In genomic region chr9:97765251-97765767, GRCm38 (mm10) we compare ENCODE assay signal across 28 mouse cellular contexts.
"Had no signal": no experiment of that assay in that cellular context is flagged by ENCODE, and none has a peak within 500 bp of the region (broad histone marks: within the 10 kb centered on the region; RNA-seq: fewer than 3 reads in every experiment).

No protein-coding gene starts in this region.

- DNase-seq: gastrocnemius, adult 2 months; gastrocnemius, postnatal 10 days; gastrocnemius, postnatal 25 days; heart, adult 2 months; heart, postnatal 10 days; heart, postnatal 4 days; kidney, adult 11 months; kidney, adult 2 months; kidney, adult 9 months; kidney, postnatal 14 days; kidney, postnatal 36 days; layer of hippocampus, adult 9-11 months; layer of hippocampus, postnatal 36 days; left cerebral cortex, postnatal 4 days; liver; liver, embryonic 13.5 days; liver, postnatal 0 days; lung, adult 2 months had no signal

- H3K4me1 ChIP-seq: hindbrain, embryonic 10.5 days; hindbrain, embryonic 12.5 days; liver, embryonic 13.5 days; liver, embryonic 15.5 days had no signal

- ATAC-seq: hindbrain, embryonic 16.5 days; intestine, embryonic 16.5 days; liver, postnatal 0 days had no signal

- H3K27ac ChIP-seq: gastrocnemius, adult 2 months; heart, adult 2 months; hindbrain, embryonic 10.5 days; hindbrain, embryonic 12.5 days; hindbrain, embryonic 14.5 days; kidney, embryonic 15.5 days; kidney, postnatal 0 days; liver, embryonic 13.5 days; liver, embryonic 15.5 days had no signal

- H3K36me3 ChIP-seq: hindbrain, embryonic 10.5 days; hindbrain, embryonic 12.5 days; kidney, embryonic 15.5 days; liver, embryonic 13.5 days; liver, embryonic 15.5 days had no signal

- H3K4me3 ChIP-seq: gastrocnemius, adult 2 months; heart, adult 2 months; hindbrain, embryonic 10.5 days; hindbrain, embryonic 12.5 days; kidney, embryonic 15.5 days; liver, embryonic 13.5 days; liver, embryonic 15.5 days had no signal

- H3K4me2 ChIP-seq: heart, embryonic 11.5 days; hindbrain, embryonic 12.5 days; hindbrain, embryonic 14.5 days; kidney, embryonic 15.5 days; liver, embryonic 11.5 days; liver, embryonic 13.5 days; liver, embryonic 15.5 days had no signal

- H3K27me3 ChIP-seq: hindbrain, embryonic 12.5 days; kidney, embryonic 15.5 days; liver, embryonic 13.5 days; liver, embryonic 15.5 days had no signal

- H3K9me3 ChIP-seq: hindbrain, embryonic 10.5 days; hindbrain, embryonic 12.5 days; kidney, embryonic 15.5 days; liver, embryonic 13.5 days; liver, embryonic 15.5 days had no signal

- H3K9ac ChIP-seq: hindbrain, embryonic 12.5 days; hindbrain, embryonic 14.5 days; kidney, embryonic 15.5 days; liver, embryonic 13.5 days; liver, embryonic 15.5 days; liver, postnatal 0 days had no signal
